Mouse (Mus musculus): ENCODE data around the gene Erp29. TPM values are rescaled to one million over a fixed set of nuclear protein-coding genes. Genes with fewer than 3 reads are reported as not detected.

The Erp29 gene
- 164 to 172 TPM (median 168 TPM) in 4 replicates for total RNA-seq (2023)

DNA sequence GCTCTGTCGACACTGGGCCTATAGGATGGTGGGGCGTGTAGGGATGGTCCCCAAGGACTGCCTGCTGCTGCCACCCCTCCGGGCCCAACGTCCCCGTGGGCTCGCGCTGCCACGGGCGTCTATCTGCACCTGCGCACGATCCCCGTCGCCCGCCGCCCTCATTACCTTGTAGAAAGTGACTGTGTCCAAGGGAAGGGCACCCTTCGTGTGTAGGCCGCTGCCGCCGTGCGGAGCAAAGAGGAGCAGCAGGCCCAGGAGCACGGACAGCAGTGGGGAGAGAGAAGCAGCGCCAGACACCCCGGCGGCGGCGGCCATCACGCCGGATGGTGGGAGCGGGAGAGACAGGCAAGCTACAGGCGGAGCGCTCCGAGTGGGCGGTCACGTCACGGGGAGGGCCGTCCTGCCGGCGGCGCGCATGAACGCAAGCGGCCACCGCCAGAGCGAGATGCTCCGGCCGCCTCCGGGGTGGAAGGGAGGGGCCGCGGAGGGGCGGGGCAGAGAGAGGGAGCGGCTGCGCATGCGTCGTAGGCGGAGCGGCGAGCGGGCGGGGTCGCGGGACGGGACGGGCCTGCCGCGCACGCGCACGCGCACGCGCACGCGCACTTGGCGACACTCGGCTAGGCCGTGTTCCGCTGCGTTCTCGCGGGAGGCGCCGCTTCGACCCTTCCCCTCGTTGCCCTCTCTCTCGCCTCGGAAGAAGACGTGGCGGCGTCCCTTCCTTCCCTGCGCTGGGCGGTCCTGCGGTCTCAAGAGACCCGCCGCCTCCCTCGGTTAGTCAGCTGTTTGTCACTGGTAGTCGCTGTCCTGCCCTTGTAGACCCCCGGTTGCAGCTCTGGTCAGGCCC, at the start of gene Erp29:
Gene Erp29, minus strand, starts transcription at position 481 of the 844 bp plus-strand sequence.

DNA sequence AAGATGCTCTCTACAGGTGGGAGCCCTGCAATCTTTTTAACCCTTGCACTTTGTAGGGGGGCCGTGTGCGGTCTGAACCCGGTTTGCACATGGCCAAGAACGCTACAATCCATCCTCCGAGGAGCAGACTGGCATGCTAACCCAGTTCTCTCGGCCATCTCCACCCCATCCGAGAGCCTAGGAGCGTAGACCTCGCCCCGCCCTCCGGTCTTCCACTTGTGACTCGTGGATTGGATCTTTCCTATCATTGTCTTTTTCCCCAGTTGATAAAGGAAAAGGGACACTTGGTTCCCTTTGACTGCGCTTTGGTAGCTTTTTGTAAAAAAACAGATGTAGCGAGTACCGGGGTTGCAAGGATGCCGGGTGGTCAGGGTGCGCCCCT, 671 bp downstream of the Erp29 start, which contains the start of gene Tmem116:
Gene Tmem116, plus strand, starts transcription at position 250 of the 382 bp plus-strand sequence.

DNA sequence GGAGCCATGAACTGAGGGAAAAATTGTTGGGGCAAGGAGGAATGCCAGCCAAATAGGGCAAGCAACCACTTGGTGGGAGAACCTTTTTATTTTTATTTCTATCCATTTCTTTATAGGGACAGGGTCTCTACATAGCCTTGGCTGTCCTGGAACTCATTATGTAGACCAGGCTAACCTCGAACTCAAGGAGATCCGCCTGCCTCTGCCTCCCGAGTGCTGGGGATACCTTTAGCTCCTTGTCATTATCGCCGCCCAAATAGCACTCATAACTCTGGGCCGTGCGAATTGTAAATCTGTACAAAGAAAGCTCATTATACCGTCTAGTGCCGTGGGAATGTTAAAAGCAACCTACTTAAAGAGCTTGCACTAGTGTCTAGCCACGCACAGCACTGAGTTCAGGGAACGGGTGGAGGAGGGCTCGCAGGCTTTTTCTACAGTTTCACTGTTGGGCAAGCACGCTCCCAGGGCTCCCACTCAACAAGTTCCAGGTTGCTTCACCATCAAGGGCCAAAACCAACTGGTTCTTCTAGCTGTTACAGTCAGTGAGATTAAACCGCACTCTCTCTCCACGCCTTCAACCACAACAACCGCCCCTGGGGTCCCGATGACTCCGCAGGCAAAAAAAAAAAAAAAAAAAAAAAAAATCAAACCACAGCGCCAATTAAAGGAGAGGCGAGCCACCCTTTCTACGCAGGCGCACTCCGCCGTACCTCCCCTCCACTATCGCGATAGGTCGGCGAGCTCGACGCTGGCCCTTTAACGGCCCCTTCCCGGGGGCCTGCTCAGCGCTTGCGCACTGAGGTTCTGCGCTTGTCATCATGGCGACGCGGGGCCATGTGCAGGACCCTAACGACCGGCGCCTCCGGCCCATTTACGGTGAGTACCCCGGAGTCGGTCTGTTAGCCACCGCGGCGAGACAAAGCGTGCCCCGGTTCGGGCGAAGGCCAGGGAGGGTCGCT, 54.8 kb downstream of the Erp29 start, which contains the start of gene Naa25:
Gene Naa25, plus strand, starts transcription at position 750 of the 959 bp plus-strand sequence.

DNA sequence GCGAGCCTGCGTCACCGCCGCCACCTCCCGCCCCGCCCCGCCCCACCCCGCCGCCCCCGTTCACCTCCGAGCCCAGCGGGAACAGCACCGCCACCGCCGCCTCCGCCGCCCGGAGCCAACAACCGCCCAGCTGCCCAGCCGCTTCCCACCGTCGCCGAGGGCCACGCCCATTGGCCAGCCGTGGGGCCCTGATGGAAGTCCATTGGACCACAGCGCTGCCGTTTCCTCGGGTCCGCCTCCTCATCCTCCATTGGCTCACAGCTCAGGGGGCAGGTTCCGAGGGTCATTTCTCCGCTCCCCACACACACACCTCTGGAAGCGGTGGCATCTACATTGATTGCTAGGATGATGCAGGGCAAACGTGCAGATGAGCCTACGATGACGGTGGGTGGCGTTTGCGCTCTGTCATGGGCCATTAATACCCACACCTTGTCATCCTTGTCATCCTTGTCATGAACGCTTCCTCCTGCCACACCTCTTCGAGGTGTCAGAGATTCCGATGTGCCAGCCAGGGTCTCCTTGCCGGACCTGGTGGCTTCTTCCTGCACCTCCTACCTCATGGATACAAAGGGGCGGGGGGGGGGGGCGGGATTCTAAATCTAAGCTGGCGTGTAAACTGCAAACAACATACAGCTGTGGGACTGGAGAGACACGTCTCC, 66.7 kb downstream of the Erp29 start, which contains the start of gene Trafd1:
Gene Trafd1, minus strand, starts transcription at position 172 of the 659 bp plus-strand sequence.

Other genes with a start within 250 kb of the Erp29 start
- gene Rpl6, start 248.0 kb downstream of the Erp29 start, total RNA-seq (2023) = 1,725 to 1,892 TPM (median 1,807 TPM) in 4 replicates
- gene Hectd4, start 232.3 kb downstream of the Erp29 start, total RNA-seq (2023) = 45.3 to 58.7 TPM (median 51.9 TPM) in 4 replicates
- 71.6 to 89.6 TPM (median 78.6 TPM) in 4 replicates for gene Trafd1, start 66.9 kb downstream of the Erp29 start, total RNA-seq (2023)
- gene Naa25, start 54.6 kb downstream of the Erp29 start, total RNA-seq (2023) = 44.1 to 51.0 TPM (median 45.5 TPM) in 4 replicates
- gene Tmem116, start 613 bp downstream of the Erp29 start, total RNA-seq (2023) = 0.63 to 1.8 TPM (median 1.3 TPM) in 4 replicates
- gene Adam1b, start 50.9 kb upstream of the Erp29 start, total RNA-seq (2023) = 0.16 to 0.17 TPM in 2 of 4 replicates, not detected in the others
- gene Adam1a, start 93.0 kb upstream of the Erp29 start, total RNA-seq (2023) = 5.0 to 6.7 TPM (median 5.3 TPM) in 4 replicates
- gene Gm42878, start 93.0 kb upstream of the Erp29 start, total RNA-seq (2023) = not detected in 4 replicates
- gene Mapkapk5, start 93.4 kb upstream of the Erp29 start, total RNA-seq (2023) = 87.8 to 102 TPM (median 94.5 TPM) in 4 replicates
- gene Aldh2, start 141.3 kb upstream of the Erp29 start, total RNA-seq (2023) = 323 to 356 TPM (median 343 TPM) in 4 replicates
- 9.5 to 12.7 TPM (median 10.2 TPM) in 4 replicates for gene Acad12, start 166.4 kb upstream of the Erp29 start, total RNA-seq (2023)
- 9.8 to 13.0 TPM (median 11.4 TPM) in 4 replicates for gene Acad10, start 208.0 kb upstream of the Erp29 start, total RNA-seq (2023)
- gene Brap, start 208.1 kb upstream of the Erp29 start, total RNA-seq (2023) = 84.6 to 91.2 TPM (median 89.7 TPM) in 4 replicates